Mouse (Mus musculus): ENCODE measurements around the gene Lrrc23. TPM values are rescaled to one million over a fixed set of nuclear protein-coding genes. Genes with fewer than 3 reads are reported as not detected.

Lrrc23 gene
- polyA plus RNA-seq, 1 experiment: 4.9 TPM

DNA sequence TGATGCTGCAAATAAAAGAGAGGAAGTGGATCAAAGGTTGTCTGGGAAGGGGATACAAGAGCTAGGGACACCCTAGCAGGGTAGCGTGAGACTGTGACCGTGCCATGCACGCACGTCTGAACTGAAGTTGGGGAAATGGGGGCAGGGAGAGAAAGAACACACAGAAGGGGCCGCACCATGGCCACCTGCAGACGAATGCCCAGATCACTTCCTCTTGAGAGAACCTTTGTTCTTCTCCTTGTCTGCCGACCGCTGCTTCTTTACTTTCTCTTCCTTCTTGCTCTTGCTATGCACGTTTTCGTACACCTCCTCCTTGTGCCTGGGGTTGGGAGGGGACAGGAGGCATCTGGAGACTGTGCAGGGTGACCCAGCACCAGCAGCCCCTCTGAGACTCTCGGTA lies 58.6 kb downstream of the Lrrc23 start:
- DNase-seq: no peak
- no peaks in the 10 kb centered on the region for H3K4me1 ChIP-seq (ENCODE audit: control insufficient read depth, insufficient read depth, low read length)
- no peaks in the 10 kb centered on the region for H3K27me3 ChIP-seq (ENCODE audit: control insufficient read depth, insufficient read depth, low read length)
- WGBS: 64% methylated on average over 11 of the region's 11 CpGs
- H3K27ac ChIP-seq (ENCODE audit: insufficient read depth, low read length): no peak overlapping the region
- H3K4me3 ChIP-seq (replicated peaks; ENCODE audit: insufficient read depth, low read depth, low read length): no peak overlapping the region
- TF ChIP-seq POLR2A (IDR thresholded peaks at IDR 0.05; ENCODE audit: borderline replicate concordance, insufficient read depth, low read length) (no peak), CTCF (IDR thresholded peaks at IDR 0.05; ENCODE audit: borderline replicate concordance, insufficient read depth, low read depth, low read length) (no peak)

Other genes with a start within 250 kb of the Lrrc23 start
- 1.2 and 1.3 TPM in 2 replicates for gene C1s1, start 237.4 kb downstream of the Lrrc23 start, polyA plus RNA-seq (2012; rRNA removed)
- gene C1rb, start 209.4 kb downstream of the Lrrc23 start, polyA plus RNA-seq (2012; rRNA removed): not detected in 2 replicates
- 0.17 and 0.18 TPM in 2 replicates for gene C1s2, start 143.6 kb downstream of the Lrrc23 start, polyA plus RNA-seq (2012; rRNA removed)
- 56.4 and 60.0 TPM in 2 replicates for gene Lpcat3, start 116.7 kb downstream of the Lrrc23 start, polyA plus RNA-seq (2012; rRNA removed)
- 93.3 and 101 TPM in 2 replicates for gene Emg1, start 67.5 kb downstream of the Lrrc23 start, polyA plus RNA-seq (2012; rRNA removed)
- 114 and 115 TPM in 2 replicates for gene Phb2, start 67.4 kb downstream of the Lrrc23 start, polyA plus RNA-seq (2012; rRNA removed)
- gene Ptpn6, start 41.0 kb downstream of the Lrrc23 start, polyA plus RNA-seq (2012; rRNA removed): 2.2 and 2.4 TPM in 2 replicates
- gene Grcc10, start 38.4 kb downstream of the Lrrc23 start, polyA plus RNA-seq (2012; rRNA removed): 320 and 329 TPM in 2 replicates
- not detected in 2 replicates for gene Gm45234, start 23.7 kb downstream of the Lrrc23 start, polyA plus RNA-seq (2012; rRNA removed)
- gene Atn1, start 23.2 kb downstream of the Lrrc23 start, polyA plus RNA-seq (2012; rRNA removed): 83.5 and 90.3 TPM in 2 replicates
- 888 and 918 TPM in 2 replicates for gene Eno2, start 10.1 kb downstream of the Lrrc23 start, polyA plus RNA-seq (2012; rRNA removed)
- 12.1 and 13.8 TPM in 2 replicates for gene Spsb2, start 28.9 kb upstream of the Lrrc23 start, polyA plus RNA-seq (2012; rRNA removed)
- gene Tpi1, start 34.6 kb upstream of the Lrrc23 start, polyA plus RNA-seq (2012; rRNA removed): 1,162 and 1,205 TPM in 2 replicates
- 155 and 159 TPM in 2 replicates for gene Usp5, start 49.8 kb upstream of the Lrrc23 start, polyA plus RNA-seq (2012; rRNA removed)
- 1.3 and 1.4 TPM in 2 replicates for gene Cdca3, start 49.8 kb upstream of the Lrrc23 start, polyA plus RNA-seq (2012; rRNA removed)
- 0.84 and 1.3 TPM in 2 replicates for gene Gnb3, start 60.5 kb upstream of the Lrrc23 start, polyA plus RNA-seq (2012; rRNA removed)
- gene P3h3, start 78.0 kb upstream of the Lrrc23 start, polyA plus RNA-seq (2012; rRNA removed): 106 and 112 TPM in 2 replicates
- gene Gpr162, start 84.3 kb upstream of the Lrrc23 start, polyA plus RNA-seq (2012; rRNA removed): 177 and 183 TPM in 2 replicates
- gene Cd4, start 108.5 kb upstream of the Lrrc23 start, polyA plus RNA-seq (2012; rRNA removed): 0.05 and 0.26 TPM in 2 replicates
- gene Lag3, start 132.0 kb upstream of the Lrrc23 start, polyA plus RNA-seq (2012; rRNA removed): 1.5 TPM in 2 replicates
- 958 and 983 TPM in 2 replicates for gene Ptms, start 140.4 kb upstream of the Lrrc23 start, polyA plus RNA-seq (2012; rRNA removed)
- gene Mlf2, start 151.7 kb upstream of the Lrrc23 start, polyA plus RNA-seq (2012; rRNA removed): 669 and 677 TPM in 2 replicates
- 276 and 289 TPM in 2 replicates for gene Cops7a, start 185.8 kb upstream of the Lrrc23 start, polyA plus RNA-seq (2012; rRNA removed)
- gene Pianp, start 217.0 kb upstream of the Lrrc23 start, polyA plus RNA-seq (2012; rRNA removed): 104 and 109 TPM in 2 replicates
- gene Zfp384, start 229.4 kb upstream of the Lrrc23 start, polyA plus RNA-seq (2012; rRNA removed): 57.3 and 64.8 TPM in 2 replicates

Measured in cerebellum, adult 2 months (tissue).